16 mouse cellular contexts compared by ENCODE assay signal in genomic region chr6:146855185-146855584, GRCm38 (mm10). TPM values are rescaled to one million over a fixed set of nuclear protein-coding genes. Genes with fewer than 3 reads are reported as not detected.
DNase-seq lines count a peak whose midpoint lies in the region; ATAC-seq and TF ChIP-seq lines count a peak whose summit lies in the region.
"Had no signal": no experiment of that assay in that cellular context is flagged by ENCODE, and none has a peak within 500 bp of the region (broad histone marks: within the 10 kb centered on the region; RNA-seq: fewer than 3 reads in every experiment).

No protein-coding gene starts in this region.

- no peaks in the 10 kb centered on the region for H3K36me3 ChIP-seq in embryonic facial prominence, embryonic 11.5 days (replicated peaks; ENCODE audit: control insufficient read depth, insufficient read depth, low read depth, low read length)
- no peaks in the 10 kb centered on the region for H3K36me3 ChIP-seq in embryonic facial prominence, embryonic 10.5 days (replicated peaks)
- no peaks in the 10 kb centered on the region for H3K36me3 ChIP-seq in lung, postnatal 0 days (ENCODE audit: insufficient read depth, low read length)
- H3K36me3 ChIP-seq in intestine, embryonic 16.5 days (ENCODE audit: control insufficient read depth, insufficient read depth, low read length), result no peaks in the 10 kb centered on the region
- no peaks in the 10 kb centered on the region for H3K36me3 ChIP-seq in midbrain, postnatal 0 days (ENCODE audit: insufficient read depth, low read length)

- no peak overlapping the region; the same call in 1 of the 2 replicates for H3K4me2 ChIP-seq in embryonic facial prominence, embryonic 11.5 days (ENCODE audit: low read depth, low read length)
- H3K4me2 ChIP-seq in lung, postnatal 0 days (replicated peaks; ENCODE audit: low read depth, low read length), result no peak overlapping the region
- H3K4me2 ChIP-seq in intestine, embryonic 16.5 days (ENCODE audit: low read depth, low read length), result no peak overlapping the region
- no peak overlapping the region for H3K4me2 ChIP-seq in midbrain, postnatal 0 days (ENCODE audit: low read depth, low read length, poor library complexity, severe bottlenecking)

- H3K27me3 ChIP-seq in embryonic facial prominence, embryonic 11.5 days (ENCODE audit: control insufficient read depth, insufficient read depth, low read length), result no peaks in the 10 kb centered on the region
- H3K27me3 ChIP-seq in embryonic facial prominence, embryonic 10.5 days (replicated peaks; ENCODE audit: low read depth, poor library complexity, severe bottlenecking), result no peaks in the 10 kb centered on the region
- no peaks in the 10 kb centered on the region for H3K27me3 ChIP-seq in lung, postnatal 0 days (replicated peaks; ENCODE audit: insufficient read depth, low read length)
- no peaks in the 10 kb centered on the region for H3K27me3 ChIP-seq in intestine, embryonic 16.5 days (replicated peaks; ENCODE audit: control insufficient read depth, insufficient read depth, low read length)
- no peaks in the 10 kb centered on the region for H3K27me3 ChIP-seq in midbrain, postnatal 0 days (ENCODE audit: insufficient read depth, low read length)

- no peak for TF ChIP-seq CTCF in lung, postnatal 0 days (IDR thresholded peaks at IDR 0.05)
- TF ChIP-seq CTCF in midbrain, postnatal 0 days (IDR thresholded peaks at IDR 0.05), result no peak

- no peak overlapping the region for H3K4me3 ChIP-seq in embryonic facial prominence, embryonic 11.5 days (ENCODE audit: low read depth, low read length)
- H3K4me3 ChIP-seq in embryonic facial prominence, embryonic 10.5 days, result no peak overlapping the region
- no peak overlapping the region for H3K4me3 ChIP-seq in lung, postnatal 0 days (ENCODE audit: low read depth, low read length)
- no peak overlapping the region for H3K4me3 ChIP-seq in intestine, embryonic 16.5 days (ENCODE audit: low read length)
- H3K4me3 ChIP-seq in midbrain, postnatal 0 days (ENCODE audit: low read depth, low read length), result no peak overlapping the region

- no peak overlapping the region for H3K27ac ChIP-seq in embryonic facial prominence, embryonic 11.5 days (replicated peaks; ENCODE audit: low read depth, low read length)
- H3K27ac ChIP-seq in embryonic facial prominence, embryonic 10.5 days (replicated peaks), result no peak overlapping the region
- no peak overlapping the region for H3K27ac ChIP-seq in lung, postnatal 0 days (ENCODE audit: low read length)
- no peak overlapping the region for H3K27ac ChIP-seq in intestine, embryonic 16.5 days (ENCODE audit: low read length)
- no peak overlapping the region for H3K27ac ChIP-seq in midbrain, postnatal 0 days (ENCODE audit: low read depth, low read length)

- 96% methylated on average over 9 of the region's 9 CpGs for WGBS in embryonic facial prominence, embryonic 11.5 days
- WGBS in embryonic facial prominence, embryonic 10.5 days, result 94% methylated on average over 9 of the region's 9 CpGs
- WGBS in lung, postnatal 0 days, result 94% methylated on average over 9 of the region's 9 CpGs
- 93% methylated on average over 9 of the region's 9 CpGs for WGBS in intestine, embryonic 16.5 days
- 97% methylated on average over 9 of the region's 9 CpGs for WGBS in midbrain, postnatal 0 days

- no peak for DNase-seq in embryonic facial prominence, embryonic 11.5 days (ENCODE audit: low spot score)
- DNase-seq in embryonic facial prominence, embryonic 10.5 days (ENCODE audit: low spot score), result no peak
- DNase-seq in lung, postnatal 0 days (ENCODE audit: low spot score), result no peak
- DNase-seq in lung, postnatal 4 days, result no peak
- no peak for DNase-seq in midbrain, postnatal 0 days (ENCODE audit: low spot score)
- DNase-seq in cerebellum, adult 9-11 months, result no peak
- DNase-seq in cerebellum, postnatal 10 days, result no peak
- DNase-seq: adrenal gland, postnatal 10 days; cerebellum, adult 18-20 months; gastrocnemius, postnatal 25 days; heart, postnatal 4 days; kidney, postnatal 4 days; lung, postnatal 14 days had no signal

- peak; percentile 64; the same call in 1 of the 2 replicates for ATAC-seq in embryonic facial prominence, embryonic 11.5 days (replicated peaks; ENCODE audit: insufficient number of reproducible peaks, low FRiP score, low TSS enrichment, low read depth)
- ATAC-seq in lung, postnatal 0 days, result 0 out of 2 replicates have a peak, but pooled peaks have one; percentile 28
- peak; percentile 42 for ATAC-seq in intestine, embryonic 16.5 days
- peak; percentile 56; the same call in 1 of the 2 replicates for ATAC-seq in midbrain, postnatal 0 days (ENCODE audit: low FRiP score)

- H3K9me3 ChIP-seq in embryonic facial prominence, embryonic 11.5 days (replicated peaks; ENCODE audit: control insufficient read depth, low read length), result no peaks in the 10 kb centered on the region; the same call in 1 of the 2 replicates
- H3K9me3 ChIP-seq in embryonic facial prominence, embryonic 10.5 days, result peaks cover 3% of the 10 kb centered on the region; the same call in 1 of the 2 replicates
- no peaks in the 10 kb centered on the region for H3K9me3 ChIP-seq in lung, postnatal 0 days (ENCODE audit: low read length)
- H3K9me3 ChIP-seq in intestine, embryonic 16.5 days (ENCODE audit: control insufficient read depth, low read length), result peaks cover 4% of the 10 kb centered on the region; the same call in 1 of the 2 replicates
- H3K9me3 ChIP-seq in midbrain, postnatal 0 days (ENCODE audit: low read length), result no peaks in the 10 kb centered on the region

- no peak overlapping the region for H3K9ac ChIP-seq in embryonic facial prominence, embryonic 11.5 days (replicated peaks; ENCODE audit: low read length)
- no peak overlapping the region for H3K9ac ChIP-seq in lung, postnatal 0 days (replicated peaks; ENCODE audit: low read depth)
- H3K9ac ChIP-seq in intestine, embryonic 16.5 days (ENCODE audit: low read depth, low read length), result no peak overlapping the region
- no peak overlapping the region for H3K9ac ChIP-seq in midbrain, postnatal 0 days (replicated peaks; ENCODE audit: low read length, poor library complexity, severe bottlenecking)

- H3K4me1 ChIP-seq in embryonic facial prominence, embryonic 11.5 days (ENCODE audit: control insufficient read depth, insufficient read depth, low read length), result no peaks in the 10 kb centered on the region
- H3K4me1 ChIP-seq in embryonic facial prominence, embryonic 10.5 days, result peaks cover 18% of the 10 kb centered on the region; the same call in 1 of the 2 replicates
- H3K4me1 ChIP-seq in lung, postnatal 0 days (ENCODE audit: insufficient read depth, low read depth, low read length), result no peaks in the 10 kb centered on the region
- no peaks in the 10 kb centered on the region for H3K4me1 ChIP-seq in intestine, embryonic 16.5 days (ENCODE audit: control insufficient read depth, insufficient read depth, low read length)
- no peaks in the 10 kb centered on the region for H3K4me1 ChIP-seq in midbrain, postnatal 0 days (ENCODE audit: insufficient read depth, low read length)

- TF ChIP-seq EP300 in lung, postnatal 0 days (IDR thresholded peaks at IDR 0.05), result no peak

RNA-seq across cellular contexts. Expression of gene Smco2, which starts 5.3 kb away (rescaled TPM):
- polyA plus RNA-seq in embryonic facial prominence, embryonic 11.5 days (2014; fragmentation: Nextera tagmentation; extraction: Ambion mirVana), result not detected in 2 replicates
- not detected in 2 replicates for polyA plus RNA-seq in embryonic facial prominence, embryonic 10.5 days (2016; fragmentation: Nextera tagmentation; extraction: Ambion mirVana)
- polyA plus RNA-seq in lung, postnatal 0 days (2015; fragmentation: Nextera tagmentation; extraction: Ambion mirVana), result not detected in 2 replicates
- polyA plus RNA-seq in intestine, embryonic 16.5 days (2015; fragmentation: Nextera tagmentation; extraction: Ambion mirVana), result not detected in 2 replicates
- not detected in 2 replicates for total RNA-seq in midbrain, postnatal 0 days (2014; rRNA removed)
- not detected in 2 replicates for polyA plus RNA-seq in midbrain, postnatal 0 days (2015; fragmentation: Nextera tagmentation; extraction: Ambion mirVana)
- total RNA-seq: adrenal gland, postnatal 10 days; gastrocnemius, postnatal 25 days; left cerebral cortex, postnatal 14 days had no signal
- polyA plus RNA-seq: neural tube, embryonic 11.5 days had no signal

RNA-seq across cellular contexts. Expression of gene Ppfibp1, which starts 33.1 kb away (rescaled TPM):
- polyA plus RNA-seq in embryonic facial prominence, embryonic 11.5 days (2014; fragmentation: Nextera tagmentation; extraction: Ambion mirVana), result 43.7 and 45.7 TPM in 2 replicates
- 34.9 and 38.1 TPM in 2 replicates for polyA plus RNA-seq in embryonic facial prominence, embryonic 10.5 days (2016; fragmentation: Nextera tagmentation; extraction: Ambion mirVana)
- polyA plus RNA-seq in lung, postnatal 0 days (2015; fragmentation: Nextera tagmentation; extraction: Ambion mirVana), result 50.5 and 53.5 TPM in 2 replicates
- 31.8 and 33.3 TPM in 2 replicates for polyA plus RNA-seq in intestine, embryonic 16.5 days (2015; fragmentation: Nextera tagmentation; extraction: Ambion mirVana)
- total RNA-seq in midbrain, postnatal 0 days (2014; rRNA removed), result 23.7 and 25.0 TPM in 2 replicates
- polyA plus RNA-seq in midbrain, postnatal 0 days (2015; fragmentation: Nextera tagmentation; extraction: Ambion mirVana), result 21.6 and 25.4 TPM in 2 replicates

RNA-seq across cellular contexts. Expression of gene Arntl2, which starts 59.3 kb away (rescaled TPM):
- polyA plus RNA-seq in embryonic facial prominence, embryonic 11.5 days (2014; fragmentation: Nextera tagmentation; extraction: Ambion mirVana), result 2.5 and 2.7 TPM in 2 replicates
- polyA plus RNA-seq in embryonic facial prominence, embryonic 10.5 days (2016; fragmentation: Nextera tagmentation; extraction: Ambion mirVana), result 2.8 and 3.8 TPM in 2 replicates
- polyA plus RNA-seq in lung, postnatal 0 days (2015; fragmentation: Nextera tagmentation; extraction: Ambion mirVana), result 0.81 and 0.85 TPM in 2 replicates
- polyA plus RNA-seq in intestine, embryonic 16.5 days (2015; fragmentation: Nextera tagmentation; extraction: Ambion mirVana), result 2.3 and 2.6 TPM in 2 replicates
- total RNA-seq in midbrain, postnatal 0 days (2014; rRNA removed), result 2.5 and 6.4 TPM in 2 replicates
- polyA plus RNA-seq in midbrain, postnatal 0 days (2015; fragmentation: Nextera tagmentation; extraction: Ambion mirVana), result 4.5 and 6.4 TPM in 2 replicates
